In genomic region chr3:101377256-101378024, GRCm38 (mm10) we compare ENCODE assay signal across 8 mouse cellular contexts. TPM values are rescaled to one million over a fixed set of nuclear protein-coding genes. Genes with fewer than 3 reads are reported as not detected.
DNase-seq lines count a peak whose midpoint lies in the region; ATAC-seq and TF ChIP-seq lines count a peak whose summit lies in the region.

No protein-coding gene starts in this region.

- DNase-seq in lung, postnatal 0 days (ENCODE audit: low spot score), result no peak
- DNase-seq in lung, adult 18-20 months, result no peak
- no peak for DNase-seq in liver, embryonic 13.5 days
- DNase-seq in stomach, postnatal 0 days (ENCODE audit: low spot score), result peak; percentile 56
- DNase-seq in adrenal gland, postnatal 4 days (ENCODE audit: low spot score in 2 of 2), result no peak
- no peak for DNase-seq in left cerebral cortex, adult 8-10 months (ENCODE audit: low spot score in 2 of 2)

- H3K27ac ChIP-seq in lung, postnatal 0 days (ENCODE audit: low read length), result peak overlapping the region; percentile 23; the same call in 1 of the 2 replicates
- no peak overlapping the region for H3K27ac ChIP-seq in cortical plate, adult 2 months (ENCODE audit: insufficient read depth, low read length)
- H3K27ac ChIP-seq in heart, embryonic 15.5 days, result peak overlapping the region; percentile 90
- peak overlapping the region; percentile 78 for H3K27ac ChIP-seq in liver, embryonic 13.5 days
- peak overlapping the region; percentile 76 for H3K27ac ChIP-seq in stomach, postnatal 0 days (replicated peaks)

- H3K27me3 ChIP-seq in lung, postnatal 0 days (replicated peaks; ENCODE audit: insufficient read depth, low read length), result no peaks in the 10 kb centered on the region
- no peaks in the 10 kb centered on the region for H3K27me3 ChIP-seq in heart, embryonic 15.5 days
- no peaks in the 10 kb centered on the region for H3K27me3 ChIP-seq in liver, embryonic 13.5 days
- H3K27me3 ChIP-seq in stomach, postnatal 0 days (ENCODE audit: control insufficient read depth, insufficient read depth, low read length), result no peaks in the 10 kb centered on the region

- no peaks in the 10 kb centered on the region for H3K36me3 ChIP-seq in lung, postnatal 0 days (ENCODE audit: insufficient read depth, low read length)
- no peaks in the 10 kb centered on the region for H3K36me3 ChIP-seq in heart, embryonic 15.5 days
- H3K36me3 ChIP-seq in liver, embryonic 13.5 days, result no peaks in the 10 kb centered on the region
- no peaks in the 10 kb centered on the region for H3K36me3 ChIP-seq in stomach, postnatal 0 days (ENCODE audit: control insufficient read depth, insufficient read depth, low read length)

- TF ChIP-seq CTCF in lung, postnatal 0 days (IDR thresholded peaks at IDR 0.05), result no peak
- TF ChIP-seq CTCF in cortical plate, adult 2 months (IDR thresholded peaks at IDR 0.05; ENCODE audit: extremely low read depth, insufficient read depth, low read length), result no peak
- TF ChIP-seq CTCF in stomach, postnatal 0 days (IDR thresholded peaks at IDR 0.05; ENCODE audit: low read depth), result no peak

- no peak for TF ChIP-seq EP300 in lung, postnatal 0 days (IDR thresholded peaks at IDR 0.05)
- no peak for TF ChIP-seq EP300 in stomach, postnatal 0 days (optimal IDR thresholded peaks at IDR 0.05)

- H3K4me3 ChIP-seq in lung, postnatal 0 days (ENCODE audit: low read depth, low read length), result peak overlapping the region; percentile 80
- H3K4me3 ChIP-seq in cortical plate, adult 2 months (ENCODE audit: insufficient read depth, low read length), result peak overlapping the region; percentile 77
- H3K4me3 ChIP-seq in heart, embryonic 15.5 days, result peak overlapping the region; percentile 96
- H3K4me3 ChIP-seq in liver, embryonic 13.5 days (replicated peaks), result peak overlapping the region; percentile 80
- peak overlapping the region; percentile 88 for H3K4me3 ChIP-seq in stomach, postnatal 0 days (ENCODE audit: low read depth, low read length)

- H3K4me2 ChIP-seq in lung, postnatal 0 days (replicated peaks; ENCODE audit: low read depth, low read length), result peak overlapping the region; percentile 99
- peak overlapping the region; percentile 85 for H3K4me2 ChIP-seq in heart, embryonic 15.5 days
- peak overlapping the region; percentile 99 for H3K4me2 ChIP-seq in liver, embryonic 13.5 days
- H3K4me2 ChIP-seq in stomach, postnatal 0 days (replicated peaks; ENCODE audit: low read depth), result peak overlapping the region; percentile 99

- peak; percentile 34 for ATAC-seq in lung, postnatal 0 days
- peak; percentile 5; the same call in 1 of the 2 replicates for ATAC-seq in heart, embryonic 15.5 days (replicated peaks; ENCODE audit: insufficient number of reproducible peaks, insufficient read depth, low FRiP score, low read depth)
- ATAC-seq in liver, embryonic 13.5 days (ENCODE audit: low read depth), result peak; percentile 37
- ATAC-seq in stomach, postnatal 0 days (ENCODE audit: low FRiP score, low TSS enrichment), result peak; percentile 6; the same call in 1 of the 2 replicates

- under 1% methylated on average over 38 of the region's 62 CpGs for WGBS in lung, postnatal 0 days
- WGBS in heart, embryonic 15.5 days, result under 1% methylated on average over 62 of the region's 62 CpGs
- WGBS in liver, embryonic 13.5 days (ENCODE audit: insufficient replicate concordance), result under 1% methylated on average over 62 of the region's 62 CpGs
- WGBS in stomach, postnatal 0 days, result under 1% methylated on average over 58 of the region's 62 CpGs

- peak overlapping the region; percentile 62 for H3K9ac ChIP-seq in lung, postnatal 0 days (replicated peaks; ENCODE audit: low read depth)
- H3K9ac ChIP-seq in heart, embryonic 15.5 days, result peak overlapping the region; percentile 94
- H3K9ac ChIP-seq in liver, embryonic 13.5 days, result peak overlapping the region; percentile 84
- H3K9ac ChIP-seq in stomach, postnatal 0 days (ENCODE audit: low read length), result peak overlapping the region; percentile 91

- TF ChIP-seq POLR2A in cortical plate, adult 2 months (IDR thresholded peaks at IDR 0.05; ENCODE audit: extremely low read depth, insufficient read depth, low read length), result no peak

- peaks cover 13% of the 10 kb centered on the region for H3K4me1 ChIP-seq in lung, postnatal 0 days (ENCODE audit: insufficient read depth, low read depth, low read length)
- peaks cover 9% of the 10 kb centered on the region for H3K4me1 ChIP-seq in cortical plate, adult 2 months (ENCODE audit: control insufficient read depth, insufficient read depth, low read length)
- peaks cover 50% of the 10 kb centered on the region for H3K4me1 ChIP-seq in heart, embryonic 15.5 days (replicated peaks)
- peaks cover 92% of the 10 kb centered on the region for H3K4me1 ChIP-seq in liver, embryonic 13.5 days (replicated peaks)
- H3K4me1 ChIP-seq in stomach, postnatal 0 days (replicated peaks; ENCODE audit: control insufficient read depth, insufficient read depth), result peaks cover 8% of the 10 kb centered on the region

- no peaks in the 10 kb centered on the region for H3K9me3 ChIP-seq in lung, postnatal 0 days (ENCODE audit: low read length)
- H3K9me3 ChIP-seq in heart, embryonic 15.5 days (replicated peaks), result no peaks in the 10 kb centered on the region
- no peaks in the 10 kb centered on the region for H3K9me3 ChIP-seq in liver, embryonic 13.5 days (replicated peaks)
- no peaks in the 10 kb centered on the region for H3K9me3 ChIP-seq in stomach, postnatal 0 days (ENCODE audit: control insufficient read depth, low read length)

RNA-seq across cellular contexts. Expression of gene Igsf3, which starts 0.6 kb away (rescaled TPM):
- 16.9 and 17.8 TPM in 2 replicates for polyA plus RNA-seq in lung, postnatal 0 days (2015; fragmentation: Nextera tagmentation; extraction: Ambion mirVana)
- 4.2 and 4.6 TPM in 2 replicates for polyA plus RNA-seq in cortical plate, adult 2 months (2012; rRNA removed)
- 38.0 and 45.0 TPM in 2 replicates for polyA plus RNA-seq in heart, embryonic 15.5 days (2015; fragmentation: Nextera tagmentation; extraction: Ambion mirVana)
- 6.4 and 7.5 TPM in 2 replicates for polyA plus RNA-seq in liver, embryonic 13.5 days (2015; fragmentation: Nextera tagmentation; extraction: Ambion mirVana)
- polyA plus RNA-seq in stomach, postnatal 0 days (2015; fragmentation: Nextera tagmentation; extraction: Ambion mirVana), result 12.4 and 13.6 TPM in 2 replicates
- 10 to 100 TPM; 15.4 to 20.3 TPM for total RNA-seq in adrenal gland, postnatal 4 days (2021)
- total RNA-seq in left cerebral cortex, adult 8-10 months (2022), result 10 to 100 TPM; 16.1 to 19.9 (median 18.7) TPM
